Mouse (Mus musculus): ENCODE results near the gene Dclre1c. TPM values are rescaled to one million over a fixed set of nuclear protein-coding genes. Genes with fewer than 3 reads are reported as not detected.

Dclre1c gene
- polyA plus RNA-seq, 1 experiment from 2014 or later = 6.6 TPM

DNA sequence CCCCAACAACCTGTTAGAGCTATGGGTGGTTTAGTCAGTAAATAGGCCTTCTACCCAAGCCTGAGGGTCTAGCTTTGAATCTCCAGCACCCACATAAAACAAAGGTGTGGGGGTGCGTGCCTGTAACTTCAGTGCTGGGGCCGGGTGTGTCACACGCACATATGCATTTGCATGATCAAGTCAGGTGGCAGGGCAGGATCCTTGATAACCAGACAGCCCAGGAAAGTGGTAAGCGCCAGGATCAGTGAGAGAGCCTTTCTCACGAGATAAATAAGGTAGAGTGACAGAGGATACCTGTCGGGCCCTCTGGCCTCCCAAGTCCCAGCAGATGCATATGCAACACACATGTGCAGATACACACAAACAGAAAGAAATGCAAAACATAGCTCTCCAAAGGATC is 75.6 kb downstream of the Dclre1c start:
- no peaks in the 10 kb centered on the region for H3K27me3 ChIP-seq (ENCODE audit: control insufficient read depth, insufficient read depth, low read depth, low read length)
- no peak for ATAC-seq (ENCODE audit: low read depth)
- 89% methylated on average over 6 of the region's 6 CpGs for WGBS
- no peak overlapping the region for H3K27ac ChIP-seq (ENCODE audit: low read length)
- no peak overlapping the region for H3K4me2 ChIP-seq (ENCODE audit: low read depth, low read length)
- H3K9ac ChIP-seq (ENCODE audit: low read length) = no peak overlapping the region
- peaks cover 35% of the 10 kb centered on the region for H3K36me3 ChIP-seq (ENCODE audit: control insufficient read depth, insufficient read depth, low read length)
- H3K4me3 ChIP-seq (ENCODE audit: low read length) = no peak overlapping the region
- H3K4me1 ChIP-seq (replicated peaks; ENCODE audit: control insufficient read depth, insufficient read depth, low read length) = no peaks in the 10 kb centered on the region
- H3K9me3 ChIP-seq (ENCODE audit: control insufficient read depth, low read length) = no peaks in the 10 kb centered on the region

DNA sequence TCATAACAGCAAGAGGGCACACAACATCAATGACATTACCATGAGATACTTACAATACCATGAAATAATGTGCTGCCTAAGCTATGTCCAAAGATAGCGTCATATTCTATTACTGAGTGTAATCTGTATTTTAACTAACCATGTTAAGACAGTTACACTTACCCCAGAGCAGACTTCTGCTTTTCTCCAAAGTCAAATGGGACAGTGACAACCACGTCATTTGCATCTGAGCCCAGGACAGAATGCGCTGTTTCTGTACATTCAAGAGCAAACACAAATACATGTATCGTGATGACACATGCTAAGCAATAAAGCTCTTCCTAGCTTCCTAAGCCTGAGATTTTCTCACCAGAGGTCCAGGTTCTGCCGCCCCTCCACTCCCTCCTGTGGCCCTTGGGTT is 77.0 kb downstream of the Dclre1c start:
- no peaks in the 10 kb centered on the region for H3K4me1 ChIP-seq (replicated peaks; ENCODE audit: control insufficient read depth, insufficient read depth, low read length)

DNA sequence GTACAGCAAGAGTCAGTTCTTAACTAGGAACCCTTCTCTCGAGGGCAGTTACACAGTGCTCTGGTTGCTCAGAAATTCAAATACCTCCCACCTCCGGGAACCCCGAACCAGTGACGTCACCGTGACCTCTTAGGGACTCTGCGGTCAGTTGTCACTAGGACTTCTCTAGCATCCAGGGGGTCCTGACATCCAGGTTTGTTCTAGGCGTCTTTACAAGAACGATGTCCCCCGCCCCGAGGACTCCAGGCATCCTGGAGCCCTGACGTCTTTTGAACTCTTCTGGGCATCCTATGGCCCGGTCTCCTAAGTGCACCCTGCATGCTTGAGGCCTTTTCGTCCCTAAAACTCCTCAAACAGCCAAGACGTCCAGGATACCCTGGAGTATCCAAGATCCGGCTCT is 88.1 kb downstream of the Dclre1c start:
- H3K9ac ChIP-seq (ENCODE audit: low read length) = peak overlapping the region; percentile 91
- peaks cover 13% of the 10 kb centered on the region for H3K4me1 ChIP-seq (replicated peaks; ENCODE audit: control insufficient read depth, insufficient read depth, low read length)
- WGBS = under 1% methylated on average over 15 of the region's 15 CpGs
- no peak; the same call in 1 of the 2 replicates for ATAC-seq (ENCODE audit: low read depth)
- peaks cover 19% of the 10 kb centered on the region for H3K36me3 ChIP-seq (ENCODE audit: control insufficient read depth, insufficient read depth, low read length)
- H3K9me3 ChIP-seq (ENCODE audit: control insufficient read depth, low read length) = no peaks in the 10 kb centered on the region
- H3K4me3 ChIP-seq (ENCODE audit: low read length) = peak overlapping the region; percentile 89
- H3K4me2 ChIP-seq (ENCODE audit: low read depth, low read length) = peak overlapping the region; percentile 86
- no peaks in the 10 kb centered on the region for H3K27me3 ChIP-seq (ENCODE audit: control insufficient read depth, insufficient read depth, low read depth, low read length)
- peak overlapping the region; percentile 73 for H3K27ac ChIP-seq (ENCODE audit: low read length)

More for the DNA sequence above, 77.0 kb downstream of the Dclre1c start:
- Histone ChIP-seq H3K36me3 (ENCODE audit: control insufficient read depth, insufficient read depth, low read length) (peaks cover 30% of the 10 kb centered on the region), H3K27me3 (ENCODE audit: control insufficient read depth, insufficient read depth, low read depth, low read length) (no peaks in the 10 kb centered on the region), H3K4me3 (ENCODE audit: low read length) (no peak overlapping the region), H3K4me2 (ENCODE audit: low read depth, low read length) (no peak overlapping the region), H3K27ac (ENCODE audit: low read length) (no peak overlapping the region), H3K9me3 (ENCODE audit: control insufficient read depth, low read length) (no peaks in the 10 kb centered on the region), H3K9ac (ENCODE audit: low read length) (no peak overlapping the region)
- no peak for ATAC-seq (ENCODE audit: low read depth)
- WGBS = 92% methylated on average over 5 of the region's 5 CpGs

DNA sequence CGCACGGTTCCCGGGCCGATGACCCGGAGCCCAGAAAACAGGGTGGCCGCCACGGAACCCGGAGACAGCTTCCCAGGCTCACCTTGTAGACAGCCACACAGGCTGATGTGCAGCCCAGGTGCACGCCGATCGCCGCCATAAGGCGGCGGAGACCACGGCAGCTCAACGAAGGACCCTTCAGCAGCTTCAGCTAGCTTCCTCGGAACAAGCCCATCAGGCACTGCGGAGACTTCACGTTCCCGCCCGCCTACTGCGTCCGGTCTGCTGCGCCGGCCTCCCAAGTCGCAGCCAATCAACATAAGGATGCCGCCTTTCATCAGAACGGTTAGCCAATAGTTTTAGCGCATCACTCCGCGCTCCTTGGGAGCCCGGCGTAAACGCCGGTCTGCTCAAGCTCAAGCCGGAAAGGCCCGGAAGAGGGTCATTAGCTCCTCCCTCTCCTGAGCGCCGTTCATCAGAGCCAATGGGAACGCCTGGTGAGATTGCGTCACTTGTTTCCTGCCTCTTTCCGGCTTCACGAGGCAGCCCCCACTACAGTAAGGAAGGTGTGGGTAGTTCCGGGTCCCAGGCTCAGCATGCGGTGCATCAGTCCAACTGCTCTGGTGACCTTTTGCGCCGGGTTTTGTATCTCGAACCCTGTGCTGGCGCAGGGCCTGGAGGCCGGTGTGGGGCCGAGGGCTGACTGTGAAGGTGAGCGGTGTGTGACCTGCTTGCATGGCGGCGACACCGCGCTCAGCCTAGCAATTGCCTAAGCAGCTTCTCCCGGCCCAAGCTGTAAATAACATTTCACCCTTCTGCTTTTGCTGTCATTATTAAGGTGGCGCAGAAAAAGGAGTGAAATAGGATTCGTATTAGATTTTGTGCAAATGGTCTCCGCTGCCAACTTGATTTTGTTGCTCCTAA is 88.9 kb downstream of the Dclre1c start, which contains the start of the genes Gm45902, Hspa14 and Cdnf:
Gene Gm45902, minus strand, starts transcription at position 239 of the 903 bp plus-strand sequence.
Gene Hspa14, minus strand, starts transcription at position 263 of the 903 bp plus-strand sequence.
Gene Cdnf, plus strand, starts transcription at position 479 of the 903 bp plus-strand sequence.
- no peaks in the 10 kb centered on the region for H3K9me3 ChIP-seq (ENCODE audit: control insufficient read depth, low read length)
- peak; percentile 100 for ATAC-seq (ENCODE audit: low read depth)
- under 1% methylated on average over 58 of the region's 60 CpGs for WGBS
- H3K4me2 ChIP-seq (ENCODE audit: low read depth, low read length) = peak within 1 kb of the TSS; percentile 86
- no peaks in the 10 kb centered on the region for H3K27me3 ChIP-seq (ENCODE audit: control insufficient read depth, insufficient read depth, low read depth, low read length)
- H3K4me1 ChIP-seq (replicated peaks; ENCODE audit: control insufficient read depth, insufficient read depth, low read length) = peaks cover 13% of the 10 kb centered on the region
- peak within 1 kb of the TSS; percentile 91 for H3K9ac ChIP-seq (ENCODE audit: low read length)
- H3K27ac ChIP-seq (ENCODE audit: low read length) = peak within 1 kb of the TSS; percentile 73
- peaks cover 16% of the 10 kb centered on the region for H3K36me3 ChIP-seq (ENCODE audit: control insufficient read depth, insufficient read depth, low read length)
- H3K4me3 ChIP-seq (ENCODE audit: low read length) = peak within 1 kb of the TSS; percentile 89

Other genes starting within 250 kb of the Dclre1c start
- gene Nmt2, start 139.9 kb upstream of the Dclre1c start, polyA plus RNA-seq (2015; fragmentation: Nextera tagmentation; extraction: Ambion mirVana) = 38.8 and 42.5 TPM in 2 replicates
- gene Rpp38, start 91.5 kb upstream of the Dclre1c start, polyA plus RNA-seq (2015; fragmentation: Nextera tagmentation; extraction: Ambion mirVana) = 16.2 and 17.6 TPM in 2 replicates
- gene Acbd7, start 88.0 kb upstream of the Dclre1c start, polyA plus RNA-seq (2015; fragmentation: Nextera tagmentation; extraction: Ambion mirVana) = 1.3 and 2.3 TPM in 2 replicates
- gene Olah, start 26.9 kb upstream of the Dclre1c start, polyA plus RNA-seq (2015; fragmentation: Nextera tagmentation; extraction: Ambion mirVana) = not detected in 2 replicates
- 30.4 and 34.8 TPM in 2 replicates for gene Meig1, start 1.5 kb upstream of the Dclre1c start, polyA plus RNA-seq (2015; fragmentation: Nextera tagmentation; extraction: Ambion mirVana)
- gene Suv39h2, start 50.9 kb downstream of the Dclre1c start, polyA plus RNA-seq (2015; fragmentation: Nextera tagmentation; extraction: Ambion mirVana) = 10.8 and 13.5 TPM in 2 replicates
- gene Gm45902, start 88.7 kb downstream of the Dclre1c start, polyA plus RNA-seq (2015; fragmentation: Nextera tagmentation; extraction: Ambion mirVana) = 5.1 and 5.2 TPM in 2 replicates
- 98.6 and 107 TPM in 2 replicates for gene Hspa14, start 88.7 kb downstream of the Dclre1c start, polyA plus RNA-seq (2015; fragmentation: Nextera tagmentation; extraction: Ambion mirVana)
- gene Cdnf, start 88.9 kb downstream of the Dclre1c start, polyA plus RNA-seq (2015; fragmentation: Nextera tagmentation; extraction: Ambion mirVana) = 0.18 and 0.25 TPM in 2 replicates
- 29.7 and 33.3 TPM in 2 replicates for gene Fam107b, start 146.4 kb downstream of the Dclre1c start, polyA plus RNA-seq (2015; fragmentation: Nextera tagmentation; extraction: Ambion mirVana)